Mouse (Mus musculus) CH12.LX (cell line): ENCODE measurements around the gene Cd83.
A peak's percentile ranks its signal among the peaks of the same experiment; 100 is the strongest.

Experiments used
- CHD2 ChIP-seq: IDR thresholded peaks from 2 replicates; pipeline ENCODE4 v1.6.1; 2011; ENCODE audit warnings: low read length, improper control_type of control experiment
- MAFK ChIP-seq: IDR thresholded peaks from 2 replicates; pipeline ENCODE4 v1.6.1; 2011; ENCODE audit warnings: low read length, improper control_type of control experiment; ENCODE audit not compliant: insufficient replicate concordance
- POLR2A ChIP-seq: IDR thresholded peaks from 2 replicates; pipeline ENCODE4 v1.6.1; 2011; ENCODE audit warnings: low read depth, mild to moderate bottlenecking, improper control_type of control experiment, low read length
- POLR2AphosphoS2 ChIP-seq: IDR thresholded peaks from 2 replicates; pipeline ENCODE4 v1.6.1; 2011; ENCODE audit warnings: low read depth, low read length, improper control_type of control experiment

DNA sequence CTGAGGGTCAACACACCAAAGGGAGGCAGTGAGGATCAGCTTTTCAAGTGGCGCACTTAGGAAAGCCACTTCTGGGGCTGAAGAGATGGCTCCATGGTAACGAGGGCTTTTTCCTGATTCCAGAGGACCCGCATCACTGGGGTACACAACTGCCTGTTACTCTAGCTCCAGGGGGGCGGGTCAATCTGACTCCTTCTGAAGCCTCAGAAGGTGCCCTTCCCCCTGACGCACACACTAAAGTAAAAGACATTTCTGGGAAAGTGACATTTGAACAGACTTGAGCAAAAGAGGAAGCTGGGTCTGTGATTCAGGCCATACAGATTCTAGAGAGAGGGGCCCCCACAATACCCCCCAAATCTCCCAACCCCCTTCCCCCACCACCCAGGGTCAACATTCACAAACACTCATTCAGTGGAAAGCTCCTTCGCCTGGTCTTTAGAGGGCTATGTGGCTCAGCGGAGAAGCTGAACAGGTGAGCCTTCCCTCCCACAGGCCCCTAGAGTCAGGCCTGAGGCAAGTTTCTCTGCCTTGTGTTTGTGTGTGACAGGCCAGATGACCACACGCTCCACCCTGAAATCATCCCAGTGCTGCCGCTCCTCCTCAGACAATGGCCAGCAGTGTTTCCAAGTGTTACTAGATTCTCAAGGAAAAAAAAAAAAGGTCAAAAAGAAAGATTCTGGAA is 7.1 kb upstream of the Cd83 start:
- TF ChIP-seq POLR2A (no peak; the same call in 1 of the 2 replicates), MAFK (peak; percentile 26; the same call in 1 of the 2 replicates), CHD2 (peak; percentile 77), POLR2AphosphoS2 (no peak)
